Mouse (Mus musculus): ENCODE results near the gene Tcl1b1. TPM values are rescaled to one million over a fixed set of nuclear protein-coding genes. Genes with fewer than 3 reads are reported as not detected.

The Tcl1b1 gene
- polyA plus RNA-seq, 1 experiment, result not detected

DNA sequence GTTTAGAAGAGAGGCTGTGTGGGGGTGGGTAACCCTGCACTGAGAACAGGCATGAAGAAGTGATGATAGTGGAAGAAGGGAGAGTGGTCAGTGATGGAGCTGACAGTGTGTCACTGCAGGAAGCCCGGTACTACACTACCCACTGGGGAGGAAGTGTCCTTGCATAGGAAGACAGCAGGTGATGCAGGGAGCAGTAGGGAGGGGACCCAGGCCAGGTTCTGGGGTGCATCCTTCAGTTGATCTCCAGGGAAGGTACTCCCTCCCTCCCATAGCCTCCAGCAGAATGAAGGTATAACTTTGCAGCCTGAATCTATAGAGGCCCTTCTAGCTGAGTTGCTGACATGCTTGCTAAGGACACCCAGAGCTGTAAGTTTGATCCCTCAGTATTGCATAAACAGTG is 47.6 kb downstream of the Tcl1b1 start:
- no peaks in the 10 kb centered on the region for H3K4me1 ChIP-seq (ENCODE audit: control insufficient read depth, insufficient read depth, insufficient read length)
- WGBS, result 43% methylated on average over 1 of the region's 1 CpGs
- no peaks in the 10 kb centered on the region for H3K36me3 ChIP-seq (ENCODE audit: control insufficient read depth, insufficient read depth, low read length)
- no peaks in the 10 kb centered on the region for H3K27me3 ChIP-seq (ENCODE audit: control insufficient read depth, insufficient read depth, low read length)
- no peak overlapping the region for H3K27ac ChIP-seq (ENCODE audit: insufficient read depth, low read length)
- no peak overlapping the region for H3K4me3 ChIP-seq (ENCODE audit: extremely low read depth, insufficient read depth, insufficient read length)
- no peak for DNase-seq (ENCODE audit: low read depth in 1 of 2, low spot score in 2 of 2)
- TF ChIP-seq CTCF (IDR thresholded peaks at IDR 0.05; ENCODE audit: extremely low read depth, insufficient read depth, insufficient read length, insufficient replicate concordance) (no peak), POLR2A (IDR thresholded peaks at IDR 0.05; ENCODE audit: low read depth, low read length) (no peak)

DNA sequence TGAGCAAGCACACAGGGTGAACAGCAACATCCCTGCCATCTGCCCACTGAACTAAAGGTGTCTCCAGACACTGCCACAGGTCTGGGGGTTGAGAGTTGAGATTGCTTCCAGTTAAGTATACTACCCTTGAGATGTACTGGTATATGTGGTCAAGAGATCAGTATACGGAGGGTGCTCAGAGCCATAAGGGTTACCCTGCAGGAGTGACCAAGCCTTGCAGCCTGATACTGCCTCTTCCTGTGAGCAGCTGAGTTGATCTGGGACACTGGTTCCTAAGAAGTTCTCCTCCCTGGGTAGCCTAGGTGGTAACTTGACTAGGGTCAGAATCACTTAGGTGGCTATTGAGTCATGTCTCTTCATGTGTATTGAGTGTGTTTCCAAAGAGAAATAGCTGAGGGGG is 49.0 kb downstream of the Tcl1b1 start:
- no peak for DNase-seq (ENCODE audit: low read depth in 1 of 2, low spot score in 2 of 2)
- 80% methylated on average over 1 of the region's 1 CpGs for WGBS
- Histone ChIP-seq H3K4me1 (ENCODE audit: control insufficient read depth, insufficient read depth, insufficient read length) (no peaks in the 10 kb centered on the region), H3K27me3 (ENCODE audit: control insufficient read depth, insufficient read depth, low read length) (no peaks in the 10 kb centered on the region), H3K27ac (ENCODE audit: insufficient read depth, low read length) (no peak overlapping the region), H3K36me3 (ENCODE audit: control insufficient read depth, insufficient read depth, low read length) (no peaks in the 10 kb centered on the region), H3K4me3 (ENCODE audit: extremely low read depth, insufficient read depth, insufficient read length) (no peak overlapping the region)
- TF ChIP-seq POLR2A (IDR thresholded peaks at IDR 0.05; ENCODE audit: low read depth, low read length), result no peak
- TF ChIP-seq CTCF (IDR thresholded peaks at IDR 0.05; ENCODE audit: extremely low read depth, insufficient read depth, insufficient read length, insufficient replicate concordance), result no peak

DNA sequence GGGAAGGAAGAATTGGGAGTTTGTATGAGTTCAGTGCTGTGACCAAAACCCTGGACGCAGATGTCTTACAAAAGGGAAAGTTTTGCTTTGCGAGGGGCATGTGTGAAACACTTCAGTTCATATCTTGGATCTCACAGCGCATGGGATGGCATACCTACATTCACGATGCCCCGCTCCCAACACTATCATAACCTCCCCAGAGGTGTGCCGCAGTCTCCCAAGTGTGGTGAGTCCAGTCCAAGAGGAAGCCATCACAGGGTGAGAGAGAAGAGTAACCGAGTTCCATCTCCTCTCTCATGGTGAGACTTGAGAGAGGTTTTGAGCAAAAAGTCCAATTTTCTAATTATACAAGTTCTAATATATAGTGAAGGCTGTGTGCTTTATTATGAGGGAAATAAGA is 49.7 kb downstream of the Tcl1b1 start:
- H3K27me3 ChIP-seq (ENCODE audit: control insufficient read depth, insufficient read depth, low read length), result no peaks in the 10 kb centered on the region
- H3K4me1 ChIP-seq (ENCODE audit: control insufficient read depth, insufficient read depth, insufficient read length), result no peaks in the 10 kb centered on the region
- H3K4me3 ChIP-seq (ENCODE audit: extremely low read depth, insufficient read depth, insufficient read length), result no peak overlapping the region
- H3K27ac ChIP-seq (ENCODE audit: insufficient read depth, low read length), result no peak overlapping the region
- DNase-seq (ENCODE audit: low read depth in 1 of 2, low spot score in 2 of 2), result no peak
- no peak for TF ChIP-seq POLR2A (IDR thresholded peaks at IDR 0.05; ENCODE audit: low read depth, low read length)
- TF ChIP-seq CTCF (IDR thresholded peaks at IDR 0.05; ENCODE audit: extremely low read depth, insufficient read depth, insufficient read length, insufficient replicate concordance), result no peak
- no peaks in the 10 kb centered on the region for H3K36me3 ChIP-seq (ENCODE audit: control insufficient read depth, insufficient read depth, low read length)
- WGBS, result 91% methylated on average over 7 of the region's 7 CpGs

Other genes starting within 250 kb of the Tcl1b1 start
- gene Syne3, start 149.9 kb upstream of the Tcl1b1 start, polyA plus RNA-seq (2012; rRNA removed), result 5.4 and 6.3 TPM in 2 replicates
- gene Glrx5, start 127.0 kb upstream of the Tcl1b1 start, polyA plus RNA-seq (2012; rRNA removed), result 102 and 109 TPM in 2 replicates
- gene Tcl1b2, start 13.7 kb upstream of the Tcl1b1 start, polyA plus RNA-seq (2012; rRNA removed), result not detected in 2 replicates
- gene Tcl1b5, start 16.7 kb downstream of the Tcl1b1 start, polyA plus RNA-seq (2012; rRNA removed), result not detected in 2 replicates
- gene Tcl1b3, start 31.4 kb downstream of the Tcl1b1 start, polyA plus RNA-seq (2012; rRNA removed), result not detected in 2 replicates
- not detected in 2 replicates for gene Tcl1b4, start 42.3 kb downstream of the Tcl1b1 start, polyA plus RNA-seq (2012; rRNA removed)
- gene Tcl1, start 63.1 kb downstream of the Tcl1b1 start, polyA plus RNA-seq (2012; rRNA removed), result not detected in 2 replicates
- not detected in 2 replicates for gene Tunar, start 174.2 kb downstream of the Tcl1b1 start, polyA plus RNA-seq (2012; rRNA removed)

Measured in spleen, adult 2 months (tissue).